Mouse (Mus musculus) retina, postnatal 1 day (tissue): ENCODE data around the gene Usp49.
"Not testable (repeated sequence)": the region's sequence is repeated elsewhere in the genome, so short reads cannot be mapped to it uniquely, and the experiment has no call there.

ENCODE experiments used
- DNase-seq: peaks from one replicate; pipeline ENCODE4 v3.0.0-alpha.2; 2012

Gene Usp49

DNA sequence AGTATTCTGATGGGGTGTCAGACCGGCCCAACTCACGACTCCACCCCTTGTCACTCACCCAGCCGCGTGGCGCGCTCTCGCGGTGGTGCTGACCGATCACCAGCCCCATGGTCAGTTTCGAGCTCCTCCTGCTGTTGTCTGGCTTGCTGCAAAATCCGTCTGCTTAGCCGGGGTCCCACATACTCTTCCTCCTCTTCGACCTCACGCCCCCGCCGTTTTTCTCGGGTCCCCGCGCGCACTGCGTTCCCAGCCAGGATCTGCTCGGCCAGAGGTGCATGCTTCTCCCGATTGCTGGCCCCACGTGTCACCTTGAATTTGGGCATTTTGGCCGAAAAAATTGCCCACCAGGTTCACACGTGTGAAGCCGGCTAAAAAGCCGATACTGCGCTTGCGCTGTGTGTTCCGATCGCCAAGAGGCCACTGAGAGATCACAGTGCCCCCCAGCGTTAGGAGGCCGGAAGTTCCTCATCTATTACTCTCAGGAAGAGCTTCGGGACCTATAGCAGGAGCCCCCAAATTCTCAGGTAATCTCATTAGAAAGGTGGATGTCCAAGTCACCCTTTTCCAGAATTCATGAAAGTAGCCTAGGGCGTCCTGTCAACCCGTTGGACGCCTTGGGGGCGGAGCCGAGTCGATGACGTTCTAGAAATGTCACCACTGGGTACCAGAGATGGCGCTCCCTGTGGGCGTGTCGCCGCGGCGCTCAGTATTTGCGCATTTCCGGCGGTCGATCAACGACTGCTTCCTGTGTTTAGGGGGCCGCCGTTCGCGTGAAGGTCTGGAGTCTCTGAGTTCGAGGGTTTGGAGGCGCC is 19.4 kb upstream of the Usp49 start, which contains the start of the genes Bysl, Med20 and Gm20517:
Gene Bysl (minus strand): TSS at position 644 of the 812 bp plus-strand sequence.
Gene Med20 (plus strand): TSS at position 734 of the 812 bp plus-strand sequence.
Gene Gm20517 (plus strand): TSS at position 741 of the 812 bp plus-strand sequence.
- peak; percentile 98 for DNase-seq

DNA sequence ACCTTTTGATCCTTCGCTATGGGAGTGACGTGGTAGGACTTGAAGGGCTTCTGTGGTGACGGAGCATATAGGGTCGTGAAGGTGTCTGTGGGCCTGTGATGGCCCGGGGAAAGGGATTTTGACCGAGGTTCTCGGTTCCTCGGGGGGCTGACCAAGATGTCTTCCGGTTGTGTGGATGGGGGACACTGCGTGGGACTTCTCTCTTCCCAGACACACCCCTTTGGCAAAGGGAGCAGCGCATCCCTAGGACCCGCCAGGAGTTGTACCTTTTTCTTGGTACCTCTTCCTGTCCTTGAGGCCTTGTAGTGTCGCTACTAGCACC is 18.9 kb upstream of the Usp49 start:
- DNase-seq = no peak

DNA sequence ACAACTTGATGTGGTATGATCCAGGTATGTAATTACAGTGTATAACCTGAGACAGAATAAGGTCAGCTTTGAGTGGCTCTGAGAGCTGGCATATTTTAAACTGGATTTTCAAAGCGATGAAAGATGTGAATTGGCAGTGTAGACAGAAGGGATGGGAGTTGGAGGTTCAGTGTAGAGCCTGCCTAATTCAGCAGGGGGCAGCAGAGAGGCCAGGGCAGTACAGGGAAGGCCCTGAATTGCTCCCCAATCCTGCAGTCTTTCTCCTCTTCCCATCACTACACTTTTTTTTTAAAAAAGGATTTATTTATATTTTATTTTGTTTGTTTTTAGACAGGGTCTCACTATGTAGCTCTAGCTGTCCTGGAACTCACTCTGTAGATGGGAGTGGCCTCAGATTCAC is 16.5 kb upstream of the Usp49 start:
- DNase-seq = peak; percentile 21

DNA sequence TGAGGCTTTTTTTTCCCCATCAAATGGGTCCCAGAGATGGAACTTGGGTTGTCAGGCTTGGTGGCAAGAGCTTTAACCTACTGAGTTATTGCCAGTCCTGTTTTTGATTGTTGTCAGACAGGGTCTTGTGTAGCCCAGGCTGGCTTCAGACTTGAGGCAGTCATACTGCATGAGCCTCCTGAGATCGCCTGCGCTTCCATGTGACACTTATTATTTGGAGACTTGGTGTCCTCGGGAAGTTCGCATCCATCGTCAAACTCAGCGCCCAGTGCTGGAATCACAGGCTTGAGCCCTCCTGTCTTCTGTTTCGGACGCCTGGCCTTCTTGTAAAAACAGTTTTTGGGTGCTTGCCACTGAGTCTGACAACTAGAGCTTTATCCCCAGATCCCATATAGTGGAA is 14.4 kb upstream of the Usp49 start:
- no peak for DNase-seq

DNA sequence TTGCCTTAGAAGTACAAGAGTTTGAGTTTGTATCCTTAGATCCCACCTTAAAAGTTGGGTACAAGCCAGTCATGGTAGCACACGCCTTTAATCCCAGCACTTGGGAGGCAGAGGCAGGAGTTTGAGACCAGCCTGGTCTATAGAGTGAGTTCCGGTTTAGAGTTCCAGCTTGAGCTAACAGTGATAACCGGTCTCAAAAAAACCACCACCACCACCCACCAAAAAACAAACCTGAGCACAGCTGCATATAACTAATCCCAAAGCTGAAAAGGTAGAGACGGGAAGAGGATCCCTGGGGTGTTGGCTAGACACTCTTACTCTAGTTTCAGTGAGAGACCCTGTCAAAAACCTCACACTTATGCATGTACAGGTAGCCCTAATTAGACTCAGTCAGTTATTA is 13.8 kb upstream of the Usp49 start:
- DNase-seq = no peak

DNA sequence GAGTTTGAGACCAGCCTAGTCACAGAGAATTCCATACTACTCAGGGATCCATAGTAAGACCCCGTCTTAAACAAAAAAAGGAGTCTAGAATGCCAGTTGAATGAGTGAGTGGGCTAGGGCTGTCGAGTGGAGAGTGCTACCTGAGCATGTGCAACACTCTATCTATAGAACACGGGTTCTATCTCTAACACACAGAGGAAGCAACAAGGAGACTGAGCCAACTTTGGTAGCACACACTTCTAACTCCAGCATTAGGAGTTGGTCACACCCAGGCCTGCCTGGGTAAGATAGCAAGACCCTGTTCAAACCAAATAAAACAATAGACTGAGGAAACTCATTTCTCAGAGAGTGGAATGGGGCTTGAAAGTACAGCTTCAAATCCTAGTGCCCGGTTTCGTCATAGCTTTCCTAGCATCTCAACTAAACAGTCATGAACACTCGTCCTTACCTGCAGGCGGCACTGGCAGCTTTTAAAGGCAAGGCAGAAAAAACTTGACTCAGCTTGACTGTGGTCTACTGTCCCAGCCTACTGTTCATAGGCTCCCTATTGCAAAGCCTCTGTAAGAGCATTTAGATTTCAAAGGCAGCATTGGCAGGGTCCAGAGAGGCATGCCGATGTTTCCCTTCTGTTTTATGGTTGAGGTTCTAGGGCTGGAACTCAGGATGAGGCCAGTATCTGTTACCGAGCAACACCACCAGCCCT is 12.7 kb upstream of the Usp49 start:
- no peak for DNase-seq

DNA sequence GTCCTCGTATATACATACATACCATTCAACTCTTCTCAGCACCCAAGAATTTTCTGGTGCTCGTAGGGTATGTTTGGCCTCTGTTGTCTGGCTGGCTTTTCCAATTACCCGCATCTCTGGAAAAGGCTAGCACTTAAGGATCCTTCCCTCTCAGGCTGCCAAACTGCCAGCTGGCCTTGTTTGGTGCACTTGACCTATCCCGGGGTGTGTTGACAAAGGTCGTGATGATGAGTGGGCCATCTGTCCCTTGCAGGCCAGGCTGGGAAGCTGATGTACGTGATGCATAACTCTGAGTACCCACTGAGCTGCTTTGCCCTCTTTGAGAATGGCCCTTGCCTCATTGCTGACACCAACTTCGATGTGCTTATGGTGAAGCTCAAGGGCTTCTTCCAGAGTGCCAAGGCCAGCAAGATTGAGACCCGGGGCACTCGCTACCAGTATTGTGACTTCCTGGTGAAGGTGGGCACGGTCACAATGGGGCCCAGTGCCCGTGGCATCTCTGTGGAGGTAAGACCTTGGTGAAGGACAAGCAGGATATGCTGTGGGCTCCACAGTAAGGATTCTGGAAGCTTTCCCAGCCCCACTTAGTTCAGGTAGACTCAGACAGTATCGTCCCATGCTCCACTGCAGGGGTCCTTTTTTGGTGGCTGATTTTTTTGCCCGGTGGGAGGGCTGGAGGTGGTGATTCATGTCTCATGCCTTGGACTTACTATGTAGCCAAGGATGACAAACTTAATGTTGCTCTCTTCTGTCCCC is 11.8 kb upstream of the Usp49 start:
- DNase-seq = peak; percentile 10

DNA sequence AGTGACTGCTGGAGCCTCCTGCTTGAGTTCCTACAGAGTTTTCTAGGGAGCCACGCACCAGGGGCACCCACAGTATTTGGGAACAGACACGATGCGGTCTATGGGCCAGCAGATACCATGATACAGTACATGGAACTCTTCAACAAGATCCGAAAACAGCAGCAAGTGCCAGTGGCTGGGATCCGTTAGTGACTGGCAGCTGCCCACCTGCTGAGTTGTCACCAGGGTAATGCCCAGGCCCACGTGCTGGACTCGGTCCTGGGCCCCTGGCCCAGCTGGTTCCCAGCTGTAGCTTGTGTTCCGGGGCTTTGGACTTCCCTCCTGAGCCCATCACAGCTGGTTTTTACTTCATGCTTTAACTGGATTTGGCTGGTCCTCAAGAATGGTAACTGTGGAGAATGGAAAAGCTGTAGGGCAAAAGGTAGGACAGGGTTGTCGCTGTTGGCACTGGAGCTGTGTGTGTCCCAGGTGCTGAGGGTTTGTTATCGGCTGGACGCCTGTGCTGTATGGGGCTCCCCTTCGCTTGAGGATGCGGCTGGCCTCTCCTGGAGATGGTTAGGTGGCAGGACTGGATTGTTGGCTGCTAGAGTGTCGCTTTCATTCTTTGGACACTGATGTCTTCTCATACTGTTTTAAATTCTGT is 7.5 kb upstream of the Usp49 start:
- DNase-seq = no peak

DNA sequence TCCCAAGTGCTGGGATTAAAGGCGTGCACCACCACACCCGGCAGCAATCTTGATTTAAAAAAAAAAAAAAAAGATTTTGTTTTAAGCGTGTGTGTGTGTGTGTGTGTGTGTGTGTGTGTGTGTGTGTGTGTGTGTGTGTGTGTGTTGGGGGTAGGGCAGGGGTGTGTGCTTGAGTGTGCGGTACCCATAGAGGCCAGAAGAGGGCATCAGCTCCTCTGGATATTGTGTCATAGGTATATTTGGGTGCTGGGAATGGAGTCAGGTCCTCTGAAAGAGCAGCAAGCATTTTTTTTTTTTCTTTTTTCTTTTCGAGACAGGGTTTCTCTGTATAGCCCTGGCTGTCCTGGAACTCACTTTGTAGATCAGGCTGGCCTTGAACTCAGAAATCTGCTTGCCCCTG is 5.9 kb upstream of the Usp49 start:
- DNase-seq = not testable (repeated sequence)

DNA sequence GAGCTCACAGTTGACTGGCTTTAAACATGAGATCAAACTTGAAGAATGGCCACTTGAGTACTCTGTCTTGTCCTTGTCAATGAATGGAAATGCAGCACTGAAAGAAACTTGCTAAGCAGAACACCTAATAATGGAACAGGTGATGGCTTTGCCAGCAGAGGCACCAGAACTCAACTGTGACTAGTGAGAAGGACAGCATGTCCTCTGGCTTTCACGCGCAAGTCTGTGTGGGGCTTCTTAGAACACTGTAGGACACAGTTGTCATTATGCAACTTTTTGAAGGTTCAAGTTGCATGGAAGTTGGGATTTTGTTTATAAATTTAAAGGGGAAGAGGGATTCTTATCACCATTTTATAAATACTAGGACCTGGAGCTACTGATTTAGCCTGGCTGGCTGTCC is 5.4 kb upstream of the Usp49 start:
- DNase-seq = no peak

DNA sequence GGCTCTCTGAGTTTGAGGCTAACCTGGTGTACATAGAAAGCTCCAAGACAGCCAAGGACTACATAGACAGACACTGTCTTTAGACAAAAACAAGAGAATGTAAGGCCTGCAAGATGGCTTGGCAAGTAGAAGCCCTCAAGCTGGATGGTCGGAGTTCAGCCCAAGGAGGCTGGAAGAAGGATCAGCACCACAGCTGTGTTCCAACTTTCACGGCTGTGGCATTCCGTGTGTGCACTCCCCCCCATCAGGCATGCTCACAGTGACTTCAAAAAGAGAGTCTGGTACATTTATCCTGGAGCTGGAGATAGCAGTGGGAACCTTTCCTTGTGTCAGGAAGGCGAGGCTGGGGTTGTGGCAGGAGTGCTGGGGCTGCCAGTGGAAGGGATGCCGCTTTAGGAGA is 4.5 kb upstream of the Usp49 start:
- DNase-seq = no peak

DNA sequence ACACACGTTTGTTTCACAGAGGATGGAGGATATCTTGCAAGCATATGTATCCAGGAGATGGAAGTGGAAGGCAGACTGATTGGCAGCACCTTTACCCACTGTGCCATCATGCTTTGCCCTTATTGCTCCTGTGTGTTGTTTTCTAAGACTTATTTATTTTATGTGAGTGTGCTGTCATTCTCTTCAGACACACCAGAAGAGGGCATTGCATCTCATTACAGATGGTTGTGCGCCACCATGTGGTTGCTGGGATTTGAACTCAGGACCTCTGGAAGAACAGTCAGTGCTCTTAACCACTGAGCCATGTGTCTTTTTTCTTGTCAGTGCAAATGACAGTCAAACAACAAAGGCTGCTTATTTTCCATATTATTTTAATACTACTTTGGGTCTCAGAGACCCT is 2.7 kb upstream of the Usp49 start:
- DNase-seq = no peak

DNA sequence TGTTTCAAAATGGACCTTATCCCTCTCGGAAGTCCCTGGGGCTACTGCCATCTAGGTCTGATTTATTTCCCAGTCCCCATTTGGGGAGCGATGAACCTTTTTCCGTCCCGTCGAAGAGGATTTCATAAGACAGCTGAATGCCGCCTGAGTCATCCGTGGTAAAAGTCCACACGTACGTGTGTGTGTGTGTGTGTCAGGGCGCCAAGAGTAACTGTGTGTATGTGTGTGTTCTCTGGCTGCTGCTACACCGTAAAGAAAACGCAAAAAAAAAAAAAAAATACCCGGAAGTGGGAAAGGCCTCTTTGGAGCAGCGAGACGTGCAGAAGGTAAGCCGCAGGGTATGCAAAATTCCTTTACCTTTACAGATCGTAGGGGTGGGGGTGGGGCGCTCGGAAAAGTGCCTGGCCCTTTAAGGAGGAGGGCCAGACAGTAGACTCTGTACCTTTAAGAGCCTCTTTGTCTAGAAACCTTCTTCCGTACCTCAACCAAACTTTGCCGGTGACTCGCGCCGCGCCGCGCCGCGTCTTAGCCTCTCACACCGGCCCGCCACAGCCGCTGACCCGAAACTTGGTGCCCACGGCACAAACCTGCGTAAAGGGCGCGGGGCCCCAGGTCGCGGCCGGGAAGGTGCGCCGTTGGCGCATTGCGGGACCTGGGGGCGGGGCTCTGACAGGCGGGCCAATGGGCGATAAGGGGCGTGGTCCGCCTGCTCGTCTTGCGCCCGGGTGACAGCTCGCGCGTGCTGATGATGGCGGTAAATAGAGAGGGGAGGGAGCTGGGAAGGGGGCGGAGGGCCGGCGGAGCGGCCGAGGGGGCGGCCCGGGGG is 1.4 kb upstream of the Usp49 start:
- peak; percentile 97 for DNase-seq

DNA sequence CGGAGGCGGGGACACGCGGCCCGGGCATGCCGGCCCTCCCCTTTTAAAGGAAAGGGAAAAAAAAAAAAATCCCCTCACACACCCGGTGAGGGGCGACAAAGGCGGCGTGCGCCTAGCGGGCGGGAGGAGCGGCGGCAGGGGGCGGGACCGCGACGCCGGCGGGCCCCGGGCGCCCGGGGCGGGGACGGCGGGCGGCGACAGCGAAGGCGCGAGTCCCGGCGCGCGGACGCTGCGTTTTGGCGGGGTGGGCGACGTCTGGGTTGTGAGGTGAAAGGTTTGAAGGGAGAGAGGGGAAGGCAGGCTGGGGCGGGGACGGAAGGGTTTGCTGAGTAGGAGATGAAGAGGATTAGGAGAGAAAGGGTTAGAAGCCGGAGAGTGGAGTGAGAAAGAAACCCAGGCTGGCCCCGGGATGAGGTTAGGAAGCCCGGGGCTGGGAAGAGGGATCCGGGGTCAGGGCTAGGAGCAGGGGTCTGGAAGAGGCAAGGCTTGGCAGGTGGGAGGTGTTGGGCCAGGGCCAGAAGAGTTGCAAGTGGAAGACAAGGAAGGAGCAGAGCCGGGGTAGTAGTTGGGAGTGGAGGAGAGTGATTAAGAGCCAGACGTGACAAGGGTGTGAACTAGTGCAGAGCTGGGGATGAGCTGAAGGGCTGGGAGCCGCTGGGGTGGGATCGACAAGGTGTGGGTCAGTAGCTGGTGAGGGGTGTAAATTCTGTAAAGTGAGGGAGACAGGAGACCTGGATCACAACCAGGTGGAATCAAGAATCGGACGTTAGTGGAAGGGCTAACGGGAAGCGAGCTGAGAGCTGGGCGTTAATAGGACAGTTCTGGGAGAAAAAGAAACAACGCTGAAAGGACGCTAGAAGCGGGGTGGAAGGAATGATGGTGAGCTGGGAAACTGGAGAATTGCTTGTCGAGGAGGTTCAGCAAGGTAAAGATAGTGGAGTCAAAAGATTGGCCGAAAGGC is 493 bp upstream of the Usp49 start:
- DNase-seq = no peak

DNA sequence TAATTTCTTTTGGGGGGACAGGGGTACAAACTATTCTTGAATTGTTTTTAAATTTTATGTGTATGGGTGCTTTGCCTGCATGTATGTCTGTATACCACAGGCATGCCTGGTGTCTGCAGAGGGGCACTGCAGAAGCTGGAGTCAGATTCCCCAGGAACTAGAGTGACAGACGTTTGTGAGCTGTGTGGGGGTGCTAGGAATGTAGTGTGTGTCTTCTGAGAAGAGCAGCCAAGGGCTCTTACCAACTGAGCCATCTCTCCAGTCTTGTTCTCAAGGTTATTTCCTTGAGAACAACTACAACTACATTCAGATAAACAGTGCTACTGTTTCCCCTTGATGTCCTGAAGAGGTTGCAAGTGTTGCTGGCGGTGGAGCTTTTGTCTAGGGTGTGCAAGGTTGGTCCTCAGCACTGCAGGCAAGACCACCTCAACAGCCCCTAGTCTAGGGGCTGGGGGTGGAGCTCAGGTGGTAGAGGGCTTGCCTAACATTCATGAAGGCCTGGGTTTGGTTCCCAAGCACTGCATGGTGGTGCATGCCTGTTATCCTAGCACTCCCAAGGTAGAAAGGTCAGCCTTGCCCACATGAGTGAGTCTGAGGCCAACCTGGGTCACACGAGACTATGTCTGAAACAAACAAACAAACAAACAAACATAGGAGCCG is 1.8 kb downstream of the Usp49 start:
- no peak for DNase-seq

DNA sequence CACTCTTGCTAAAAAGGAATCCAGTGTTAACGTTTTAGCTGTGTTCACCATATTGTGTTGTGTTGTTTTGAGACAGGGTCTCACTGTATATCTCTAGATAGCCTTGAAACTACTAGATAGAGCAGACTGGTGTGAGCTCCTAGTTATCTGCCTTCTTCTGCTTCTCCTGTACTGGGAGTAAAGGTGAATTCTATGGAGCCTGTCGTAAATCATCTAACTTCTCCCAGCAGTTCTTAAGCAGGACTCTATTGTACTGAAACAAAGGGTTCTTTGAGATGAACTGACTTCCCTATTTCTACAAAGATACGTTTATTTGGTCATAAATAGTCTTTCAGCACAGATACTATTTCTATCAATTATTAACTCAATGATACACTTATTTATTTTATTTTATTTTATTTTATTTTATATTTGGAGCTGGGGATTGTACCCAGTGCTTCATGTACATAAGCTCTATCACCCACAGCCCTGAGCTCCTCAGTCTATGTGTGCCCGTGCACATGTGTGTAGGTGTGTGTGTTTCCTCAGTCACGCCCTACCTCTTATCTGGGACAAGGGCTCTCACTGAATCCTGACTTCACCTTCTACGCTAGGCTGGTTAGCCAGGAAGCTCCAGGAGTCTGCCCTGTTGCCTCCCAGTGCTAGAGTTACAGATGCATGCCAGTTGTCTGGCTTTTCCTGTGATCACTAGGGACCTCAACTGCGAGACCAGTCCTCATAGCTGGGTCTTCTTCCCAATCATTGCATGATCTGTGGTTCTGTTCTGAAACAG is 3.7 kb downstream of the Usp49 start:
- no peak for DNase-seq

DNA sequence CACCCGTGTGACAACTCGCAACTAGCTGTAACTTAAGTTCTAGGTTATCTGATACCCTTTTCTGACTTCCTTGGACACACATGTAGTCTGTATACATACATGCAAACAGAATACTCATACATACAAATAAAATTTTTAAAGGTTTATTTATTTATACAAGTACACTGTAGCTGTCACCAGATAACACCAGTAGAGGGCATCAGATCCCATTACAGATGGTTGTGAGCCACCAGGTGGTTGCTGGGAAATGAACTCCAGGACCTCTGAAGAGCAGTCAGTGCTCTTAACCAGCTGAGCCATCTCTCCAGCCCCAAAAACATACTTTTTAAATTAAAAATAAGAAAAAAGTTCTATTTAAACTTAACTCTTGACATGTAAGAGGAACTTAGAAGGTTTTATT is 12.5 kb downstream of the Usp49 start:
- DNase-seq = no peak

DNA sequence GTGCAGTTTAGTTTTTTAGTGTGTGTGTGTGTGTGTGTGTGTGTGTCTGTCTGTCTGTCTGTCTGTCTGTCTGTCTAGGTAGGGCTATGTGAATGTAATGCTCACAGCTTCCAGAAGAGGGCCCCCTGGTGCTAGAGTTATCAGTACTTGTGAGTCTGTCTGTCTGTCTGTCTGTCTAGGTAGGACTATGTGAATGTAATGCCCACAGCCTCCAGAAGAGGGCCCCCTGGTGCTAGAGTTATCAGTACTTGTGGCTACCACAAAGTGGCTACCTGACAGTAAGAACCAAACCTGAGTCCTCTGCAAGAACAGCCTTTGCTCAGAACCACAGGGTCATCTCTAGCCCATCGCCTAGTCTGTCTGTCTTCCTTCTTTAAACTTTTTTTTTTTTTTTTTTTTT is 16.2 kb downstream of the Usp49 start:
- DNase-seq = peak; percentile 78

DNA sequence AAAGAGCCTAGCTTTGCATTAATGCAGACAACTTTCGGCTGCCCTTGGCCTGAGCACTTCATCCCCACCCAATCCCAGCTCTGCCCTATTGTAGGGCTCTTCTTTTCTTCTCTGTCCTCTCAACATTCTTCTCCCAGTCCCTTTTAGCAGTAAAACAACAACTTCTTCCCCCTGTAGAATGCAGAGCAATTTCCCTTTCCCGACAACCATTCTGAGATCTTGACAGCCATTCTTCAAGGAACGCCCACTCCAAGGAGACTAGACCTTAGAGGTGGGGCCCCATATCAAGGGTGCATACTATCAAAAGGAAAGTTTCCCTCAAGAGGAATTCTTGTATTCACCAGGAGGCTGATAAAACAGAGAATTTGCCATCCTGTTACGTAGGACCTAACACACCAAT is 18.5 kb downstream of the Usp49 start:
- no peak for DNase-seq

DNA sequence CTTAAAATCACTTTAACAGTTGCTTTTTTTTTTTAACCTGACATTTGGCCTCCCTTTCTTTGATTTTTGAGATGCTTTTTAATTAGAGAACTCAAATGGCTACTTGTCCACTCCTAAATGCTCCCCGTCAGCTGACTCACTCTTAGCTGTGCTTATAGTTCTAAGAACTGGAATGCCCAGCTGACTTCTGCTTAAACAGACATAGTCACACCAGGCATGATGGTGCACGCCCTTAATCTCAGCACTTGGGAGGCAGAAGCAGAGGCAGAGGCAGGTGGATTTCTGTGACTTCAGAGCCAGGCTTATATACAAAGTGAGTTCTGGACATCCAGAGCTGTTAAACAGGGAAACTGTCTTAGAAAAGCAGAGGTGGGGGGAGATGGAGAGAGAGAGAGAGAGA is 21.5 kb downstream of the Usp49 start:
- DNase-seq = no peak
